8 mouse cellular contexts compared by ENCODE assay signal in genomic region chr17:53462603-53463495, GRCm38 (mm10). TPM values are rescaled to one million over a fixed set of nuclear protein-coding genes. Genes with fewer than 3 reads are reported as not detected.
DNase-seq lines count a peak whose midpoint lies in the region; ATAC-seq and TF ChIP-seq lines count a peak whose summit lies in the region.

Gene Efhb (minus strand): TSS chr17:53463321.

- peak within 1 kb of the TSS; percentile 30 for H3ac ChIP-seq in C2C12 (ENCODE audit: control insufficient read depth, insufficient read length, low read depth)

- 22% methylated on average over 26 of the region's 26 CpGs for WGBS in heart, embryonic 13.5 days
- WGBS in kidney, embryonic 16.5 days = 20% methylated on average over 26 of the region's 26 CpGs
- 28% methylated on average over 26 of the region's 26 CpGs for WGBS in liver, adult 2 months

- H3K4me2 ChIP-seq in heart, embryonic 13.5 days = peak within 1 kb of the TSS; percentile 74
- H3K4me2 ChIP-seq in kidney, embryonic 16.5 days (replicated peaks; ENCODE audit: low read depth, low read length) = peak within 1 kb of the TSS; percentile 74

- TF ChIP-seq POLR2A in brain, embryonic 14.5 days (IDR thresholded peaks at IDR 0.05; ENCODE audit: borderline replicate concordance, extremely low read depth, insufficient read depth, insufficient read length, poor library complexity, severe bottlenecking) = no peak
- TF ChIP-seq POLR2A in liver, adult 2 months (IDR thresholded peaks at IDR 0.05; ENCODE audit: extremely low read depth, insufficient read depth, low read length) = no peak

- H3K27ac ChIP-seq in heart, embryonic 13.5 days (replicated peaks) = no peak within 1 kb of the TSS
- H3K27ac ChIP-seq in kidney, embryonic 16.5 days (ENCODE audit: low read length) = no peak within 1 kb of the TSS
- H3K27ac ChIP-seq in liver, adult 2 months (replicated peaks; ENCODE audit: insufficient read depth, low read depth, low read length) = no peak within 1 kb of the TSS

- no peaks in the 10 kb centered on the region for H3K79me2 ChIP-seq in C2C12 (ENCODE audit: control insufficient read depth, insufficient read depth)
- no peaks in the 10 kb centered on the region for H3K79me2 ChIP-seq in liver, adult 2 months (ENCODE audit: control insufficient read depth, insufficient read depth, low read length)

- H3K9ac ChIP-seq in heart, embryonic 13.5 days = peak within 1 kb of the TSS; percentile 76
- H3K9ac ChIP-seq in kidney, embryonic 16.5 days (replicated peaks; ENCODE audit: low read length) = peak within 1 kb of the TSS; percentile 59
- peak within 1 kb of the TSS; percentile 24; the same call in 1 of the 2 replicates for H3K9ac ChIP-seq in liver, adult 2 months (ENCODE audit: low read depth, low read length)

- H3K9me3 ChIP-seq in heart, embryonic 13.5 days = no peaks in the 10 kb centered on the region
- H3K9me3 ChIP-seq in kidney, embryonic 16.5 days (ENCODE audit: low read length) = no peaks in the 10 kb centered on the region

- no peaks in the 10 kb centered on the region for H3K79me3 ChIP-seq in C2C12 (ENCODE audit: low read depth)

- H3K36me3 ChIP-seq in C2C12 (ENCODE audit: control insufficient read depth, insufficient read depth) = no peaks in the 10 kb centered on the region
- H3K36me3 ChIP-seq in heart, embryonic 13.5 days = no peaks in the 10 kb centered on the region
- H3K36me3 ChIP-seq in kidney, embryonic 16.5 days (ENCODE audit: insufficient read depth, low read length) = no peaks in the 10 kb centered on the region
- no peaks in the 10 kb centered on the region for H3K36me3 ChIP-seq in liver, adult 2 months (ENCODE audit: control insufficient read depth, insufficient read depth, low read length)

- ATAC-seq in heart, embryonic 13.5 days (ENCODE audit: extremely low read depth, insufficient number of reproducible peaks, low FRiP score, low TSS enrichment) = peak; percentile 71; the same call in 1 of the 2 replicates
- peak; percentile 98 for ATAC-seq in kidney, embryonic 16.5 days (ENCODE audit: low FRiP score, low TSS enrichment)

- H3K4me3 ChIP-seq in C2C12 (ENCODE audit: insufficient read depth, poor library complexity, severe bottlenecking) = peak within 1 kb of the TSS; percentile 23
- peak within 1 kb of the TSS; percentile 57 for H3K4me3 ChIP-seq in heart, embryonic 13.5 days
- peak within 1 kb of the TSS; percentile 52 for H3K4me3 ChIP-seq in kidney, embryonic 16.5 days (ENCODE audit: low read length)
- peak within 1 kb of the TSS; percentile 36; the same call in 1 of the 2 replicates for H3K4me3 ChIP-seq in liver, adult 2 months (ENCODE audit: insufficient read depth, low read depth, low read length)

- DNase-seq in brain, embryonic 14.5 days (ENCODE audit: low read depth) = peak; percentile 94
- peak; percentile 46 for DNase-seq in fibroblast of lung, adult 2 months (ENCODE audit: low read depth)
- peak; percentile 76 for DNase-seq in liver, adult 2 months (ENCODE audit: extremely low read depth, low read depth, low spot score)
- peak; percentile 53 to 58 for DNase-seq in monocyte, adult 2 months (ENCODE audit: low read depth in 1 of 2, low spot score in 2 of 2)
- peak; percentile 46 to 65 for DNase-seq in spleen, postnatal 4 days (ENCODE audit: low spot score in 2 of 2)

- no peak for TF ChIP-seq CTCF in C2C12 (IDR thresholded peaks at IDR 0.05; ENCODE audit: control insufficient read depth, insufficient read depth, insufficient read length)
- no peak for TF ChIP-seq CTCF in brain, embryonic 14.5 days (IDR thresholded peaks at IDR 0.05; ENCODE audit: borderline replicate concordance, extremely low read depth, insufficient read depth, insufficient read length)
- TF ChIP-seq CTCF in liver, adult 2 months (IDR thresholded peaks at IDR 0.05; ENCODE audit: low read depth, low read length) = no peak

- peaks cover 10% of the 10 kb centered on the region for H3K4me1 ChIP-seq in heart, embryonic 13.5 days
- peaks cover 9% of the 10 kb centered on the region for H3K4me1 ChIP-seq in kidney, embryonic 16.5 days (ENCODE audit: insufficient read depth, low read length)
- peaks cover 3% of the 10 kb centered on the region for H3K4me1 ChIP-seq in liver, adult 2 months (ENCODE audit: control insufficient read depth, insufficient read depth, low read length)

- H3K27me3 ChIP-seq in C2C12 (ENCODE audit: control insufficient read depth, insufficient read depth, insufficient read length) = no peaks in the 10 kb centered on the region
- no peaks in the 10 kb centered on the region for H3K27me3 ChIP-seq in heart, embryonic 13.5 days (replicated peaks)
- H3K27me3 ChIP-seq in kidney, embryonic 16.5 days (ENCODE audit: insufficient read depth, low read length) = no peaks in the 10 kb centered on the region
- no peaks in the 10 kb centered on the region for H3K27me3 ChIP-seq in liver, adult 2 months (ENCODE audit: control insufficient read depth, insufficient read depth, low read length)

TF ChIP-seq in C2C12, 6 proteins besides CTCF, POLR2A, EP300 and RAD21:
- TF ChIP-seq FOSL1 (IDR thresholded peaks at IDR 0.05; ENCODE audit: insufficient read depth, low read length, poor library complexity, severe bottlenecking) = no peak
- TF ChIP-seq MYOG (IDR thresholded peaks at IDR 0.05; ENCODE audit: control insufficient read depth, extremely low read depth, insufficient read length) = no peak
- no peak for TF ChIP-seq MAX (IDR thresholded peaks at IDR 0.05)
- TF ChIP-seq MYOD1 (IDR thresholded peaks at IDR 0.05; ENCODE audit: control insufficient read depth, insufficient read length, low read depth) = no peak
- no peak for TF ChIP-seq USF1 (IDR thresholded peaks at IDR 0.05; ENCODE audit: low read depth)
- TF ChIP-seq CEBPB (IDR thresholded peaks at IDR 0.05; ENCODE audit: low read depth) = no peak

RNA-seq across cellular contexts. Expression of gene Efhb, which starts in this region (rescaled TPM):
- polyA plus RNA-seq in C2C12 (2012; fragmentation: generic; extraction: Trizol) = not detected
- 1.2 and 1.9 TPM in 2 replicates for polyA plus RNA-seq in brain, embryonic 14.5 days (2012; rRNA removed)
- polyA plus RNA-seq in heart, embryonic 13.5 days (2015; fragmentation: Nextera tagmentation; extraction: Ambion mirVana) = 0.20 and 0.25 TPM in 2 replicates
- 0.31 and 0.39 TPM in 2 replicates for polyA plus RNA-seq in kidney, embryonic 16.5 days (2015; fragmentation: Nextera tagmentation; extraction: Ambion mirVana)
- total RNA-seq in liver, adult 2 months (2014; rRNA removed) = 0.07 TPM in 1 of 2 replicates, not detected in the other
- not detected in 2 replicates for polyA plus RNA-seq in liver, adult 2 months (2012; rRNA removed)

Comparison
In these comparisons a context has a peak if more than half of its experiments do, and no peak if none do; other contexts are left out.
1. Peak in ATAC-seq, H3K4me3 ChIP-seq, H3K9ac ChIP-seq and H3K4me2 ChIP-seq in heart, embryonic 13.5 days; RNA of the gene not detected or under 1 TPM.
2. Peak in ATAC-seq, H3K4me3 ChIP-seq, H3K9ac ChIP-seq and H3K4me2 ChIP-seq in kidney, embryonic 16.5 days; RNA of the gene not detected or under 1 TPM.
3. Peak in DNase-seq, H3K4me3 ChIP-seq and H3K9ac ChIP-seq in liver, adult 2 months; RNA of the gene not detected or under 1 TPM.
4. H3K9ac ChIP-seq: peak in every context shown above with its lines; median percentile 76 in heart, embryonic 13.5 days; 59 in kidney, embryonic 16.5 days; 24 in liver, adult 2 months.